Mouse (Mus musculus) macrophage (primary cell): ENCODE data around the gene Plek. TPM values are rescaled to one million over a fixed set of nuclear protein-coding genes. Genes with fewer than 3 reads are reported as not detected.
"Not testable (repeated sequence)": the region's sequence is repeated elsewhere in the genome, so short reads cannot be mapped to it uniquely, and the experiment has no call there.

Source experiments
- H3K27ac ChIP-seq: fragments of 350-480 bp; formaldehyde crosslinking; 2 replicates; pipeline ENCODE4 v1.9.0; 2021
- H3K36me3 ChIP-seq: fragments of 350-480 bp; formaldehyde crosslinking; 2 replicates; pipeline ENCODE4 v1.9.0; 2021; ENCODE audit errors: inconsistent target
- H3K4me3 ChIP-seq: fragments of 350-480 bp; formaldehyde crosslinking; 2 replicates; pipeline ENCODE4 v1.9.0; 2021; ENCODE audit errors: inconsistent target
- H3K79me2 ChIP-seq: fragments of 350-480 bp; formaldehyde crosslinking; 2 replicates; pipeline ENCODE4 v1.9.0; 2021; ENCODE audit errors: inconsistent target
- WGBS: methylation state at CpG from one replicate; pipeline ENCODE4 v1.1.7; 2026; ENCODE audit warnings: inconsistent platforms; ENCODE audit not compliant: missing documents; 5-methylcytosine and 5-hydroxymethylcytosine counted together
- polyA plus RNA-seq: library from polyadenylated mRNA; stranded (reverse); fragments of 250-400 nt; gene quantifications from 3 replicates; pipeline ENCODE4 v1.2.4, GENCODE M21; 2018; ENCODE audit warnings: inconsistent platforms

Plek gene
- polyA plus RNA-seq, 1 experiment from 2014 or later, result 752 TPM

DNA sequence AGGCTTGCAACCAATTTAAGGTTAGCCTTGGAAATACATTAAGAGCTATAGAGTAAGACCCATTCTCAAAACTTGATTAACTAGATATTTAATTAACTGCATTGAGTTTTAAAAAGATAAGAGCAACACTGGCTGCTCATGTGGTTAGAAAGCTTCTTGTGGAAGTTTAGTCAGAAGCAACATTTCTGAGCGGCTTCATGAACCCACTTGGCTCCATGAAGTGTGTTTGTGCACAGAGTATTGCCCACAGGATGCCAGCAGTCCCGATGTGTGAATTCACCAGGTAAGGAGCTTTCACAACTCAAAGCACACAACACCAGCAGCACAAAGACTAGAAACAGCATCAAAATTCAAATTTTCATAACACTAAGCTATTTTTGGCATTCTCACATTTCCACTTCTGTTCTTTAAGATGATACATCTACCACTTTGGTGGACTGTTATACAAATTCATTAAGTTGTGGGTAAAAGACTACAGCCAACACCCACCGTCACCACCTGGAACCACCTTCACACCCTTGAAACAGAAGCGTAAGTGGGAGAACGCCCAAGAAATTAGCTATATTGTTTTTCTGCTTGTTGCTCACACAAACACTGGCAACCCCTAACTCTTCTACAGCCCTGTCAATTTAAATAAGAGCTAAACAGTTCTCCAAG lies 44.5 kb downstream of the Plek start:
- Histone ChIP-seq H3K27ac (peak overlapping the region; percentile 92), H3K4me3 (peak overlapping the region; percentile 77), H3K36me3 (no peaks in the 10 kb centered on the region), H3K79me2 (peaks cover 61% of the 10 kb centered on the region)
- WGBS, result 18% methylated on average over 4 of the region's 5 CpGs

DNA sequence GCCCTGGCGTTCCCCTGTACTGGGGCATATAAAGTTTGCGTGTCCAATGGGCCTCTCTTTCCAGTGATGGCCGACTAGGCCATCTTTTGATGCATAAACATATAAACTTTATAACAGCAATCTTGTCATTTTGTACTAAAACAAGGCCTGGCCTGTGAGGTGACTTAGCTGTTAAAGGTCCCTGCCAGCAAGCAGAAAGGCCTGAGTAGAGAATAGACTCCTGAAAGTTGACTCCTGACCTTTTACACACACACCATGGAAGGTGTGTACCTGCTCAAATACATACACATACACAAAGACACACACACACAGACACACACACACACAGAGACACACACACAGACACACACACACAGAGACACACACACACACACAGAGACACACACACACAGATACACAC lies 45.7 kb downstream of the Plek start:
- WGBS, result no CpG with 5 or more reads among the region's 3 CpGs
- H3K36me3 ChIP-seq, result not testable (repeated sequence)

GRCm38 (mm10) chr11:17004899-17005846 lies 47.0 kb downstream of the Plek start:
- 6% methylated on average over 4 of the region's 4 CpGs for WGBS
- Histone ChIP-seq H3K79me2 (peaks cover 83% of the 10 kb centered on the region), H3K27ac (peak overlapping the region; percentile 92), H3K36me3 (no peaks in the 10 kb centered on the region), H3K4me3 (peak overlapping the region; percentile 77)

More for the DNA sequence above, 45.7 kb downstream of the Plek start:
- Histone ChIP-seq H3K4me3 (peak overlapping the region; percentile 77), H3K27ac (peak overlapping the region; percentile 92), H3K79me2 (peaks cover 70% of the 10 kb centered on the region)

- H3K79me2 ChIP-seq, result peaks cover 91% of the 10 kb centered on the region
- H3K4me3 ChIP-seq, result no peak overlapping the region
- H3K36me3 ChIP-seq, result no peaks in the 10 kb centered on the region
- WGBS, result 54% methylated on average over 3 of the region's 3 CpGs
- H3K27ac ChIP-seq, result peak overlapping the region; percentile 92
Observed at GRCm38 (mm10) chr11:17003757-17004156, 48.4 kb downstream of the Plek start.

- H3K4me3 ChIP-seq, result no peak overlapping the region; the same call in 1 of the 2 replicates
- 0 out of 2 replicates have a peak, but pooled peaks cover 7% of the 10 kb centered on the region for H3K36me3 ChIP-seq
- 29% methylated on average over 7 of the region's 7 CpGs for WGBS
- peaks cover 94% of the 10 kb centered on the region for H3K79me2 ChIP-seq
- H3K27ac ChIP-seq, result peak overlapping the region; percentile 92
Observed at GRCm38 (mm10) chr11:17002739-17003373, 49.3 kb downstream of the Plek start.

DNA sequence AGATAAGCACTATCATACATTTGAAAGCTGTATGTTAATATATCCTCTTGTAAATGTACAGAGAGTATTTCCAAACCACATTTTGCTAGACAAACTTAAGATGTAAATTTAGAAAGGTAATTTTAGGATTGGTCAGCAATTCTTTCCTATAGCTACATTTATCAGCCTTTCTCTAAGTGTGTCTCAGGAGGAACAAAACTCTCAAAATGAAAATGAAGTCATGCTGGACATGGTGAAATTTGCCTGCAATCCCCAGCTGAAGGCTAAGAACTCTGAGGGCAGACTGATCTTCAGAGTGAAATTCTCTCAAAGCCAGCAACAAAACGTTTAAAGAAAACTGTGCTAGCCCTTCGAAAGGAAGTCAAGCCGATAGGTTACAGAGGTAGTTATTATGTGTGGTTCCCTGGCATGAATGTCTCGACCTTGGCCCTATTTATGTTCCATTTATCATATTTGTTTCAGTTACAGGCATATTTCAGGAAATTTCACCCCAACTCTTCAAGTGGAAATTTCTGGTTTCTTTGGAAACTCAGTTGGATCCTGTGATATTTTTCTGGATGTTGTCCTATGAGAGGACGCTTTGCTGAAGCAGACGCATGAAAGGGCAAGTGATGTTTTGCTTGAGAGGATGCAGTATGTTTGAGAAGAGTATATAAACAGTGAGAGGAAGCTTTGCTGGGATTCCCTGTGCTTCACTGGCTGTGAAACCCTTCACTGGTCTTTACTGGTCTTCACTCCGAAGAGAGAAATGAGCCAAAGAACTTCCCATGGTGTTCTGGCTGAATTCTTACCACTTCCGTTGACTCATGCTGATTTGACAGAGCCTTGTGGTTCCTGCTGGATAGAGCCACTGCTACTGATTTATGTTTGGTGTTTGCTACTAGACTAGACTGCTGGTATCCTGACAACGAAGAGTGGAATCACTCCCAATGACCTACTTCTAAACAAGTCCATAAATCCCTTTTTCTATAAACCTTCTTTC lies 51.5 kb downstream of the Plek start:
- peaks cover 17% of the 10 kb centered on the region for H3K36me3 ChIP-seq
- peak overlapping the region; percentile 92 for H3K27ac ChIP-seq
- 24% methylated on average over 9 of the region's 9 CpGs for WGBS

GRCm38 (mm10) chr11:16999933-17000332 lies 52.2 kb downstream of the Plek start:
- Histone ChIP-seq H3K27ac (peak overlapping the region; percentile 92), H3K36me3 (peaks cover 22% of the 10 kb centered on the region), H3K79me2 (peaks cover 94% of the 10 kb centered on the region), H3K4me3 (no peak overlapping the region)

More for the DNA sequence above, 51.5 kb downstream of the Plek start:
- peaks cover 94% of the 10 kb centered on the region for H3K79me2 ChIP-seq
- no peak overlapping the region for H3K4me3 ChIP-seq

- Histone ChIP-seq H3K27ac (peak overlapping the region; percentile 92), H3K4me3 (no peak overlapping the region), H3K36me3 (peaks cover 28% of the 10 kb centered on the region), H3K79me2 (peaks cover 95% of the 10 kb centered on the region)
- WGBS, result 65% methylated on average over 4 of the region's 4 CpGs
Observed at GRCm38 (mm10) chr11:16999387-16999786, 52.8 kb downstream of the Plek start.

- Histone ChIP-seq H3K27ac (no peak overlapping the region), H3K4me3 (no peak overlapping the region), H3K36me3 (peaks cover 47% of the 10 kb centered on the region), H3K79me2 (peaks cover 95% of the 10 kb centered on the region)
Observed at GRCm38 (mm10) chr11:16997465-16997864, 54.7 kb downstream of the Plek start.

DNA sequence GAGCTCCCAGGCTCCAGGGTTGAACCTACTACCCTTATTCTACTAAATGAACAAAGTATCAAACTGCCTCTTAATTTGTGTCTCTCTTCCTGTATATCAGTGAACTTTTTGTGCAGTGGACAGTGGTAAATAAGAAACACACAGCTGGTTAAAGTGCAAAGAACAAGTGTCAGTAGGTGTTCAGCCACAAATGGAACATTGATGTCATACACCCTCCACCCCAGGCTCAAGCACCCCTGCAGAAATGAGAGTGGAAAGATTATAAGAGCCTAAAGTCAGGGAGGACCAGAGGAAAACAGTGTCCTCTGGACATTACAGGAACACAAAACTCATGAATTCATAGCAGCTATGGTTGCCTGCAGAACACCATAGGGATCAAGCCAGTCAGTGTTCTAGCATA lies 55.4 kb downstream of the Plek start:
- Histone ChIP-seq H3K27ac (no peak overlapping the region), H3K79me2 (peaks cover 93% of the 10 kb centered on the region), H3K4me3 (no peak overlapping the region), H3K36me3 (peaks cover 54% of the 10 kb centered on the region)

GRCm38 (mm10) chr11:16992880-16993279 lies 59.3 kb downstream of the Plek start:
- Histone ChIP-seq H3K36me3 (peaks cover 85% of the 10 kb centered on the region), H3K4me3 (no peak overlapping the region), H3K79me2 (peaks cover 86% of the 10 kb centered on the region), H3K27ac (no peak overlapping the region)
- WGBS, result 89% methylated on average over 6 of the region's 6 CpGs

DNA sequence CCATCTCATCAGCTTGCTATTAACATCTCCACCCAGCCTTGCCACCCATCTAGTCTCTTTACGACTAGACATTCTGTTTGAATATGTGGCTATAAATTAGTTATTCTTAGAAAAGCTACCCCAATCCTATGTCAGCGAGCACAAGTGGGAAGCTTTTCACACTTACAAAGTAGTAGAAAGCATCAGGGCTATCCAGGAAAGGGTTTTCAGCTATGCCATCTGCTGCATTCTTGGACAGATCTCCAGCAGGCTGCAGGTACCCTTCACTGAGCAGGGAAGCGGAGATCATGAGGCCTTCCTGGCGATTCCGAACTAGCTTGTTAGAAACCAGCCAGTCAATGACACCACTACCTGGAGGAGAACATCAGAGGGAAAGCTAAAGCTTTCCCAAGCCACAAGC lies 62.3 kb downstream of the Plek start:
- WGBS, result 87% methylated on average over 5 of the region's 5 CpGs
- Histone ChIP-seq H3K4me3 (no peak overlapping the region), H3K36me3 (peaks cover 98% of the 10 kb centered on the region), H3K27ac (no peak overlapping the region), H3K79me2 (peaks cover 68% of the 10 kb centered on the region; the same call in 1 of the 2 replicates)

DNA sequence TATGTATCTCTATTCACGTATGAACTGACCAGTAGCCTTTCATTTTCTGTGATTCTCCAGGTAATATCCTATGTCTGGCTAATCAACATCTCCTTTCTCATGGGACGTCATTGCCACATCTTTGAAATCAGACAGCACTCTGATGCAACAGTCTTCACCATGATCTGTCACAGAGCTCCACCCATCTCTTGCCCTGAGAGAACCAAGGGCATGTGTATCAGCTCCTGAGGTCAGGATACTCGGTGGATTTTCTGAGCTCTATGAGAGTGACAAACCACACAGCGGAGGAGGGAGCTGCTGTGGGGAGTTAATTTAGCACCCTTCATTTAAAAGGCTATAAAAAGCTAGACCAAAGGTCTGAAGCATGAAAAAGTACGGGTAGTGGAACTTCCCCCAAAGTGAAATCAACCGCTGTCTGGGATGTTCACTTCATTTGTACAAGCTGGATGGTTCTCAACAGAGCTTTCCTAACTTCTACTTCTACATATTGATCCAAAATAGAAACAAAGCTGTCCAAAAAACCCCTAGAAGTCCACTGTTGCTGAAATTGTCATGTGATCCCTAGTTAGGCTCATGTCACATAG lies 64.3 kb downstream of the Plek start:
- Histone ChIP-seq H3K79me2 (peaks cover 60% of the 10 kb centered on the region; the same call in 1 of the 2 replicates), H3K36me3 (peaks cover 97% of the 10 kb centered on the region), H3K27ac (no peak overlapping the region), H3K4me3 (no peak overlapping the region)
- WGBS, result 41% methylated on average over 6 of the region's 6 CpGs
